Mouse (Mus musculus) urinary bladder, postnatal 36 days (tissue): ENCODE measurements around the gene Ppil4.

ENCODE experiments used
- DNase-seq, 2 experiments: peaks; one replicate each; pipeline ENCODE4 v3.0.0; 2022; ENCODE audit warnings: low spot score in 2 of 2, mixed read lengths in 1 of 2

Gene Ppil4

GRCm38 (mm10) chr10:7861259-7861936, 68.7 kb downstream of the Ppil4 start:
- no peak for DNase-seq

- no peak for DNase-seq
These were observed 69.4 kb downstream of the Ppil4 start for GRCm38 (mm10) chr10:7861937-7862657.

- DNase-seq, result no peak
These were observed 70.7 kb downstream of the Ppil4 start for GRCm38 (mm10) chr10:7863411-7863810.

- peak in 1 of 2 experiments; percentile 45 for DNase-seq
These were observed 71.5 kb downstream of the Ppil4 start for GRCm38 (mm10) chr10:7864184-7864583.

- DNase-seq, result no peak
These were observed 72.1 kb downstream of the Ppil4 start for GRCm38 (mm10) chr10:7864806-7865205.

- peak; percentile 28 to 39 for DNase-seq
These were observed 74.3 kb downstream of the Ppil4 start for GRCm38 (mm10) chr10:7866762-7867665.

- DNase-seq, result no peak
These were observed 75.0 kb downstream of the Ppil4 start for GRCm38 (mm10) chr10:7867666-7868030.

GRCm38 (mm10) chr10:7869746-7870145, 77.1 kb downstream of the Ppil4 start:
- no peak for DNase-seq

- DNase-seq, result no peak
These were observed 78.1 kb downstream of the Ppil4 start for GRCm38 (mm10) chr10:7870571-7871315.

GRCm38 (mm10) chr10:7871381-7872020, 78.8 kb downstream of the Ppil4 start:
- DNase-seq, result no peak
